Mouse (Mus musculus) E14TG2a.4 (cell line): ENCODE results near the gene Clmp.

ENCODE experiments used
- H3K27me3 ChIP-seq: 2 replicates; pipeline ENCODE4 v1.6.1; 2014; ENCODE audit warnings: low read length, control low read depth; ENCODE audit not compliant: insufficient read depth
- H3K36me3 ChIP-seq: 2 replicates; pipeline ENCODE4 v1.6.1; 2014; ENCODE audit warnings: low read length, control low read depth; ENCODE audit not compliant: insufficient read depth
- H3K4me1 ChIP-seq: replicated peaks from 2 replicates; pipeline ENCODE4 v1.6.1; 2014; ENCODE audit warnings: low read depth, low read length, control low read depth
- H3K4me3 ChIP-seq: replicated peaks from 2 replicates; pipeline ENCODE4 v1.5.1; 2014; ENCODE audit warnings: mild to moderate bottlenecking, low read length
- H3K9me3 ChIP-seq: 2 replicates; pipeline ENCODE4 v1.6.1; 2014; ENCODE audit warnings: low read length, control low read depth
- CTCF ChIP-seq: conservative IDR thresholded peaks from 2 replicates; pipeline ENCODE4 v1.5.1; 2014; ENCODE audit warnings: low read length
- NANOG ChIP-seq: IDR thresholded peaks from 2 replicates; pipeline ENCODE4 v1.6.1; 2014; ENCODE audit warnings: borderline replicate concordance, low read length, mixed read lengths
- POU5F1 ChIP-seq: IDR thresholded peaks from 2 replicates; pipeline ENCODE4 v1.6.1; 2014; ENCODE audit warnings: low read length, borderline replicate concordance

Gene Clmp

DNA sequence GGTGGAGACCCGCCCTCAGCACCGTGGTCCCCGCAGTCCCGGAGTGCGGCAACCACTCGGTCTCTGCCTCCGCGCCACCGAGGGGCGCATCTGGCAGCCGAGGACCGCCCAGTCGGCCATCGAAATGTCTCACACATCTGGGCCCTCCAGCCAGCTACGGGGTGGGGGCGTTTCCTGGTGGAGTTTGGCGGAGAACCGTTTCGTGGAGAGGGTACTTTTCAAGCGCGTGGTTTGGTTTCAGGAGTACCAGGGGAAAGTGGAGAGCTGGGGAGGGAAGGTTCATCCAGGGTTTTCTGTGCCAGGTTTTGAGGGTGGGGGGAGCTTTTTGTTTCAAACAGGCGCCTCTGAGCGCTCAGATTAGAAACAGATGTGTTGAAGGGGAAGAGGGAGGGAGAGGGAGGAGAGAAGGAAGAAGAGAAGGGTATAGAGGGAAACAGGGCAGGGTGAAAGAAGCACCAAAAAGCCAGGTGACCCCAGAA is 698 bp downstream of the Clmp start:
- H3K4me1 ChIP-seq: peaks cover 15% of the 10 kb centered on the region
- no peaks in the 10 kb centered on the region for H3K9me3 ChIP-seq
- peak overlapping the region; percentile 84 for H3K4me3 ChIP-seq
- no peaks in the 10 kb centered on the region for H3K36me3 ChIP-seq
- peaks cover 74% of the 10 kb centered on the region for H3K27me3 ChIP-seq
- no peak for TF ChIP-seq CTCF
- no peak for TF ChIP-seq NANOG
- no peak for TF ChIP-seq POU5F1

DNA sequence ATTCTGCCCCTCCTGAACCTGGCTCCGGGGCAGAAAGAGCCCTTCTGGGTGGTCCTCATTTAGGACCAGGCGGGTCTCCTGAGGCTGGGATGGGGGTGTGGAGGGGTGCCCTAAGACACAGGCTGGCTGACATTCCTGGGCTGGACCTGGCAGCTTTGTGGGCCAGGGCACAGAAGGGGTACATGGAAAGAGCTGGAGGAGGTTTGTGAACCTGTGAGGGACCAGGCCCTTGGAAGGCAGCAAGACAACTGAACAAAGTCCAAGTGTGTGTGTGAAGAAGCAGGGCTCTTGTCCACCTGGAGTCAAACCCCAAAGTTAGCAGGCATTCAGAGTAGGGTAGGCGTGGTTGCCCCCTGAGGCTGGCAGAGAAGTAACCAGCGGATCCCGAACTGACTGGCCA is 1.3 kb downstream of the Clmp start:
- Histone ChIP-seq H3K4me1 (peaks cover 15% of the 10 kb centered on the region), H3K27me3 (peaks cover 74% of the 10 kb centered on the region), H3K36me3 (no peaks in the 10 kb centered on the region), H3K4me3 (peak overlapping the region; percentile 84), H3K9me3 (no peaks in the 10 kb centered on the region)
- no peak for TF ChIP-seq POU5F1
- TF ChIP-seq CTCF: no peak
- TF ChIP-seq NANOG: no peak

DNA sequence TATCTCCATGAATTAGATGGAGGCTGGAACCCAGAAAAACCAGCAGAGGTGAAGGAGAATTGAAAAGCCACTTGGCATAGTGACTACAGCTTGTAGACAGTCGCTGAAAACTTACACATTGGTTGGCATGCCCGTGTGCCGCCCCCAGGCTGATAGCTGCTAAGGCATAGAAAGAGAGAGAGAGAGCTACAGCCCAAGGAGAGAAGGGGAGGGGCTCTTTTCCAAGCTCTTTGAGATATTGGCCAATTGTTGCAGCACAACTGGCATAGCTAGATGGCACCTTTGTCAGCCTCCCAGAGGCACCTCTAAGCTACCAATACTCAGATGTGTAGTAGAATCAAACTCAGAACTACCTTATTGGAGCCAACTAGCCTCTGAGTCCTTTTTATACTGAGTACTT is 1.8 kb downstream of the Clmp start:
- TF ChIP-seq POU5F1 (no peak), CTCF (no peak), NANOG (no peak)
- Histone ChIP-seq H3K27me3 (peaks cover 73% of the 10 kb centered on the region), H3K36me3 (no peaks in the 10 kb centered on the region), H3K4me3 (no peak overlapping the region), H3K4me1 (peaks cover 15% of the 10 kb centered on the region), H3K9me3 (no peaks in the 10 kb centered on the region)

DNA sequence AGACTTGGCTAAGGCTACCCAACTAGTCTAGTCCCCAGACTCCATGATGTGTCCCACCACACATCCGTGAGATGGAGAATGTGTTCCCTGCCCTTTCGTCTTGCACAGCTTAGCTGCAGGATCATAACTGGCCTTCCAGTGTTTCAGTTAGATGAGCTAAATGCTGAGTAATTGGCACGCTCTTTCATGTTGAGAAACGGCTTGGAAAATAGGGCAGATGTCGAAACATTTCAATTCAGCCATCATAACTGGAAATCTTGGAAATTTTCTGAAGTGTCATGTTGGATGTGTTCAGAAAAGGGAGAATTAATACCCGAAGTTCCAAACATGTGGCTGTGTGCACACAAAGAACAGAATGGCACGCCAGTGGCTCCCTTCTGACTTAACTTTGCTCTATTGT is 4.7 kb downstream of the Clmp start:
- Histone ChIP-seq H3K4me3 (no peak overlapping the region), H3K36me3 (no peaks in the 10 kb centered on the region), H3K4me1 (peaks cover 12% of the 10 kb centered on the region), H3K27me3 (peaks cover 73% of the 10 kb centered on the region), H3K9me3 (no peaks in the 10 kb centered on the region)
- TF ChIP-seq POU5F1 (no peak), NANOG (no peak), CTCF (no peak)

DNA sequence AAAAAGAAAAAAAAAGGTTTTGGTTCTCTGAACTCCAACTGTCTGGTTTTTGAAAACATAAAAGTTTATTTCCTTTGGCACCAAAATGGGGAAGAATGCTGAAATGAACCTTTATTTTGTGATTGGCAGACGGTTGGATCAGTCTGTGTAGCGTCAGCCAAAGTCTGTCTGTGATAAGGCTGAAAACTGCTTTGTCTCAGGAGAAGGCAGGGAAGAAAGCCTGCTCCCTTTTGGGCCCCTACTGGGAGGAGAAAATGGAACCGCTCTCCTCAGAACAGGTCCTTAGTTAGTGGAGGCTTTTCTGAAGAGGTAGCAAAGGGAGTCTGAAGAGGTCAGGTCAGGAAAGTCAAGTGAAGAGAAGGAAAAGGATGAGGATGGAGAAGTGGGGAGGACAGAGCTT is 7.3 kb downstream of the Clmp start:
- Histone ChIP-seq H3K9me3 (no peaks in the 10 kb centered on the region), H3K27me3 (peaks cover 62% of the 10 kb centered on the region), H3K4me1 (no peaks in the 10 kb centered on the region), H3K36me3 (no peaks in the 10 kb centered on the region), H3K4me3 (no peak overlapping the region)
- TF ChIP-seq POU5F1: no peak
- no peak for TF ChIP-seq NANOG
- no peak for TF ChIP-seq CTCF

DNA sequence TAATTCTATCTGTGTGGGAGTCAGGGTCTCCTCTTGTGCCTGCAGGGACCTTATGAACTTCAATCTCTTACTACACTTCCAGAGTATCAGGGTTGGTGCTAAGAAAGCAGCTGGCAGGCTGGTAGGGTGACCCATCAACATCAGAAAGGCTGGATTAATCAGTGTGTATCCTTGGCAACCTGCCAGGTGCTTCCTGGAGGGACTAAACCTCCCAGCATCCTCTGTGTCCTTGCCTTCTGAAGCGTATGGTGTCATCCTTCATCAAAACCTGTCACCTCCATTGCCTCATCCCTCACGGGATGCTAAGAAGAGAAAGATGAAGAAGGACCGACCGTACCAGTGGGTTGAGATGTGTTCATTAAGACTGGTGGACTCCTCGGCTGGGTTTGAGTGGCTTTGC is 8.0 kb downstream of the Clmp start:
- Histone ChIP-seq H3K4me1 (no peaks in the 10 kb centered on the region), H3K4me3 (no peak overlapping the region), H3K36me3 (no peaks in the 10 kb centered on the region), H3K27me3 (peaks cover 55% of the 10 kb centered on the region), H3K9me3 (no peaks in the 10 kb centered on the region)
- no peak for TF ChIP-seq POU5F1
- no peak for TF ChIP-seq CTCF
- TF ChIP-seq NANOG: no peak

DNA sequence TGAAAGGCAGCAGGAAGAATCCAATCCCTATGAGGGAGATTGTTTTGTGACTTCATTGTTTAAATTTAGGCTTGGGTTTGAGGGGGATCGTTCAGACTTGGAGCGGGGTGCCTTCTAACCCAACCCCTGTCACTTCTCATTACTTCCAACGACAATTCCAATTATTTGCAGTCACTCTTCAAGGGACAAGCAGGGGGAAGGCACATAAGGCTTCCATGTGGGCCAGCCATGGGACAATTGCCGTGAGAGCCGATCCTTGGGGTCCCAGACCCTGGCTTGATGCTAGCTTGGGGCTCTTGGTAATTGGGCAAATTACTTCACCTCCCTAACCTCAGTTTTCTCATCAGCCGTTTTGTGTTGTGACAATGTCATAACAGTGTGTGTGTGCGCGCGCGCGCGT is 8.5 kb downstream of the Clmp start:
- TF ChIP-seq NANOG: no peak
- no peak for TF ChIP-seq CTCF
- TF ChIP-seq POU5F1: no peak
- H3K27me3 ChIP-seq: peaks cover 58% of the 10 kb centered on the region
- H3K9me3 ChIP-seq: no peaks in the 10 kb centered on the region
- H3K36me3 ChIP-seq: no peaks in the 10 kb centered on the region
- no peaks in the 10 kb centered on the region for H3K4me1 ChIP-seq
- no peak overlapping the region for H3K4me3 ChIP-seq

DNA sequence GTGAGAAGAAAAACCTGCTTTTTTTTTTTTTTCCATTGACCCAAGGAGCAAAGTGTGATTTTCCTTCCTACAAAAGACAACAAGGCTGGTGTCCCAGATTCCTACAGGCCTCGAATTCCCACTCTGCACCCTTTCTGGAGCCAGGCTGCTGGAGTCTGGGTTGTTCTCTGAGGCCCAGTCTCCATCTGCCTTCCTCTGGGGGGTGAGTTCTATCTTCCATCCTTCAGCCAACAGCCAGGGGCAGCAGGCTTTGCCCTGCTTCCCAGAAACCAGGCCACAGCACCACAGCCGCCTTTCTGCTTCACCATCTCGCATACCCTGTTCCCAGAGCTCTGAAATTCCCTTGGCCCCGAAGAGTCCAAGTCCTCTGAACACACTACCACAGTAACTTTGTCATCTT is 10.3 kb downstream of the Clmp start:
- Histone ChIP-seq H3K4me3 (no peak overlapping the region), H3K27me3 (peaks cover 64% of the 10 kb centered on the region), H3K9me3 (no peaks in the 10 kb centered on the region), H3K4me1 (no peaks in the 10 kb centered on the region), H3K36me3 (no peaks in the 10 kb centered on the region)
- TF ChIP-seq CTCF: no peak
- TF ChIP-seq NANOG: no peak
- no peak for TF ChIP-seq POU5F1

DNA sequence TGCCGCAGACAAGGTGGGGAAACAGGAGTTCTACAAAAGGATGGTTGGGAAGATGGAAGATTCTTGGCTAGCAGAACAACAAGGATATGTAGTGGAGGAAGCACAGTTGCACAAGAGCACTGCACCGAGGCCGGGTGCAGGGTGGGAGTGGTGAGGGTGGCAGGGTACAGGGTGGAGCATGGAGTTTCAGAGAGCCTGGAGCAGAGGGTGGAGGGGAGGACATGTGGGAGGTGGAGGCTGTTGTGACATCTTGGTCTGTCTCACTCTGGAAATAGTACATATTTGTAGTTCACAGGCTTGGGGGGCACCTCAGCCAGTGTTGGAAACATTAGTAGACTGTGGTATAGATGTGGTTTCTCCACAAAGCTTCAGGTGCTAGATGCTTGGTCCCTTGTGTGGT is 13.4 kb downstream of the Clmp start:
- Histone ChIP-seq H3K9me3 (no peaks in the 10 kb centered on the region), H3K4me1 (no peaks in the 10 kb centered on the region)
- TF ChIP-seq NANOG: no peak
- TF ChIP-seq POU5F1: no peak
- TF ChIP-seq CTCF: no peak

DNA sequence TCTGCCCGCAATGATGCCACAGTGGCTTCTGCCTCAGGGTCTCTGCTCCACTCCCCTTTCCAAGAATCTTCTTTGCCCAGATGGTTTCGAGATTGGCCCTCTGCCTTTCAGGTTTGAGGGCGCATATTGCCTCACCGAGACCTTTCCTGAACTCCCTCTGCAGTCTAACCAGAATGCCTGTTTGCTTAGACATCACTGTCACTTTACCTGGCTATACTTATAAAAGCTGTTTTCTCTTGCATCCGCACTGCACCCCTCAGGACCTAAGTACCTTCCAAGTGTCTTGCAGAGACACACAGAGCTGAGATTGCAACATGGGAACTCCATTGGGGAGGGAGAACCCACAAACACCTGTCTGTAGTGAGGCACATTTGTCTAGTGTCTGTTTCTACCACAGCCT is 14.5 kb downstream of the Clmp start:
- Histone ChIP-seq H3K9me3 (no peaks in the 10 kb centered on the region), H3K36me3 (no peaks in the 10 kb centered on the region), H3K4me1 (no peaks in the 10 kb centered on the region), H3K4me3 (no peak overlapping the region), H3K27me3 (peaks cover 35% of the 10 kb centered on the region)
- TF ChIP-seq NANOG (no peak), POU5F1 (peak; percentile 37; the same call in 1 of the 2 replicates)

More for the DNA sequence above, 13.4 kb downstream of the Clmp start:
- no peak overlapping the region for H3K4me3 ChIP-seq
- H3K27me3 ChIP-seq: peaks cover 41% of the 10 kb centered on the region
- no peaks in the 10 kb centered on the region for H3K36me3 ChIP-seq
